Mouse (Mus musculus) kidney, adult 2 months (tissue): ENCODE measurements at regions not wholly inside any gene's neighbourhood (a gene's known extent, or its start where the extent isn't known, plus 50 kb on each side); places are given as distances from the start of the nearest gene placed in this dataset.

Experiments used
- CTCF ChIP-seq: fragments of 200-500 bp; conservative IDR thresholded peaks from 2 replicates; pipeline ENCODE4 v1.5.1; 2011; ENCODE audit warnings: low read depth, mild to moderate bottlenecking, control low read depth, low read length, moderate library complexity, mixed read lengths; ENCODE audit not compliant: insufficient read depth, insufficient read length
- POLR2A ChIP-seq: fragments of 200-500 bp; IDR thresholded peaks from one replicate; pipeline ENCODE4 v1.6.1; 2011; ENCODE audit warnings: low read depth, low read length, control low read depth

- TF ChIP-seq CTCF (no peak), POLR2A (no peak)
These were observed 152.1 kb upstream of the Dynlrb2 start for GRCm38 (mm10) chr8:116352635-116353034.
